Mouse (Mus musculus) 3134 (cell line): ENCODE measurements around the gene Kiz.
A peak's percentile ranks its signal among the peaks of the same experiment; 100 is the strongest.

ENCODE experiments used
- DNase-seq: peaks from one replicate; pipeline ENCODE4 v3.0.0-alpha.2; 2011; ENCODE audit warnings: low spot score; ENCODE audit not compliant: insufficient read length; ENCODE audit errors: extremely low read depth

Kiz gene

DNA sequence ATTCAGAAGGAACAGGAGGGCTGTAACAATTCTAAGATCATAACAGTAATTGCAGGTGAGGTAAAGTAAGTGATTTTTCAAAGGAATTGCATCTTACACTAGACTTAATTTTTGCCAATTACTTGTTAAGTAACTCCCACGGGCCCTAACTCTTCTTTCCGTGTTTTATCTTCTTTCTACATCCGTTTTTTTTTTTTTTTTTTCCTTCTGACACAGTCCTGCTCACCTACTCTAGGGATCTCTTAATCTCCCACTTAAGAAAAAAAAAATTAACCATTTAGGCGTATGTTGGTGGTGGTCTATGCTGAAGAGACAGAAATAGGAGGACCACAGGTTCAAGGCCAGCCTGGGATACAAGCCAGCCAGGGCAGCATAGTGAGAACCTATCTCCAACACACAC, 1.2 kb downstream of the Kiz start:
- no peak for DNase-seq

GRCm38 (mm10) chr2:146865781-146866180, 10.1 kb downstream of the Kiz start:
- no peak for DNase-seq

DNA sequence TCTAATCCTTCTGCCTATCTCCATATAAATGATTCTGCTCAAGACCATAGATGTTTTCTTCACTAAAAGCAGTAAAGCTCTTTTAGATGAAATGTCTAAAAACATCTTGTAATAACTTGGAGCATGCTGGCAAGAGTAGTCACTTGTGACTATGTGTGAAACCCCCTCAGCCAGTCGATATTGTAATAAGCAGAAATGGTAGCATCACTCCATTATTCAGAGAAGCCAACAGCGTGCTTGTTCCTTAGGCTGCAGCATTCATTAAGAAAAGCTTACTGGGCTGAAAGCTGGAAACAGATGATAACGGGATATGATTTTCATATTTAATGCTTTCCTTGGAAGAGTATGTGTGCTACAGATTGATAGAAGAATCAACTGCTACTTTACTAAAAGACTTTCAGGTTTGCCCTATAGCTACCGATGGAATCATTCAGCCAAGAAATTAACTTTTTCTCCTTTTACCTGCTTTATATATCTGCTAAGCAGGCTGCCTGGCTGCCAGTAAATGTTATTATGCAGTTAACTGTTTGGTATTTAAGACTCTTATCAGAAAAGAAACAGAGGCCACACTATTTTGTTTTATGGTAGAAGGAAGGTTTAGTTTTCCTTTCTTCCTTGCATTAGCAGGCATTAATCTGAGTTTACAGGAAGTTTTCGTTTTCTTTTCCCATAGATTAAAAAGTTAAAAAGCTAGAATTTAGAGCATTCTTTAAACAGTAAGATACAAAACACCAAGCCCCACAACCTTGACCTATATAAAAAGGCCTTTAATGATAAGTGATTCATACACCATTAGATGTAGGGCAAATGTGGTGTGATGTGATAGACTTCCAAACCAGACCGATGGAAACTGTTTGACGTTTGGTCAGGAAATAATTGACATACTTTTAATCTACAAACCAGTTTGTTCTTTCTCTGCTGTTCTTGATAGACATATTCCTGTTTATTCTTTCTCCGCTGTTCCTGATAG, 15.9 kb downstream of the Kiz start:
- no peak for DNase-seq

DNA sequence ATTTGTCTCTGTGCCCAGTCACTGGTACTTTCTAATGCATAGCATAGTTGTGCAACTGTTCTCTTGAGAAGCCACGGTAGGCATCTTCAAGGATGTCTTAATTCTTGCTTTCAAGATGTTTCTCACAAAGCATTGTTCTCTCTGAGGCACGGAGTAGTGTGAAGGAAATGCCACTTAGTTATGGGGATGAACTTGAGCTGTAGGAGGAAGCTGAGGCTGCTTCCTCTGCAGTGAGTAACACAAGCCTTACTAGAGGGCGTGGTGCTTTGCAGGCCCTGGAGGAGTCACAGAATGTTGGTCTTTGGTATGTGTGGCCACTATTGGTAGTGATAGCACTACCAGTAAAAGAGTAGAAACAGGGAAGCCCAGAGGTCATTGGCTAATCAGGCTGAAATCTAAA, 17.0 kb downstream of the Kiz start:
- no peak for DNase-seq

DNA sequence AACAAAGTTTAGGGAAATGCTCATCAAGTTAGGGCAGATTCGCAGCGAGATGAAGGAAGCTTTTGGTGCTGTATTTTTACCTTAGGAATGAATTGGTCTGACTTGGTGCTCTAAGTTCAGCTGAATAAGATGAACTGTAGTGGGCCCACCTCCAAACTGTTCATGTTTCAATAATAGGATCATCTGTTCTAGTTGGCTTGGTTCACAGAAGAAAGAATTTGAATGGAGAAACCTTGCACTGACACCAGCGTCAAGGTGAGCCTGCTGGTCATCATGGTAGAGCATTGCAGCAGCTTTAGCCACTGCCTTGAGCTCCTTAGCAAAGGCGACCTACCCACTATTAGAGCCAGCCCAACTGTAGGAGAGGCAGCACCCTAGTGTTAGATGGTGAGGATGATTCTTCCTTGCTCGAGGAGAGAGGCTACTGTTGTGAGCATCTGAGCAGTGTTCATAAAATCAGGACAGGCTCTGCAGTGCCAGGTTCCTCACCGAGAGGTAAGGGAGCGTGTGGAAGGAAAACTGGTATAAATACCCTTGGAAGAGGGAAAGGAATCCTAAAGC, 18.3 kb downstream of the Kiz start:
- no peak for DNase-seq

GRCm38 (mm10) chr2:146877423-146878098, 21.9 kb downstream of the Kiz start:
- DNase-seq: no peak

DNA sequence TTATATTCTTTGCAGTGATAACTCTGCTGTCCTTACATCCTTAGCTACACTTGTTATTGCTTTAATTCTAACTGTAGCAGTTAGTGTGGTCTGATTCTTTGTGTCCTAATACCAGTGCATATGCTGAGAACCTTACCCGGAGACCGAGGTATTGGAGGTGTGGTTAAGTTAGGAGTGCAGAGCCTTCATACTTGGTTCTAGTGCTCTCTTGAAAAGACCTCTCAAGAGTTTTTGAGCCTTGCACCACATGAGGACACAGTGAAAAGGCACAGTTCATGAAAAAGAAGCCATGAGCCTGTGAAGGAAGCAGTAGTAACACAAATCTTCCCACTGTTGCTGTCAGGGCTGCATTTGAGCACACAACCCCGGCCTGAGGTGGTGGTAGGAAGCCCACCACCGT, 26.0 kb downstream of the Kiz start:
- no peak for DNase-seq

DNA sequence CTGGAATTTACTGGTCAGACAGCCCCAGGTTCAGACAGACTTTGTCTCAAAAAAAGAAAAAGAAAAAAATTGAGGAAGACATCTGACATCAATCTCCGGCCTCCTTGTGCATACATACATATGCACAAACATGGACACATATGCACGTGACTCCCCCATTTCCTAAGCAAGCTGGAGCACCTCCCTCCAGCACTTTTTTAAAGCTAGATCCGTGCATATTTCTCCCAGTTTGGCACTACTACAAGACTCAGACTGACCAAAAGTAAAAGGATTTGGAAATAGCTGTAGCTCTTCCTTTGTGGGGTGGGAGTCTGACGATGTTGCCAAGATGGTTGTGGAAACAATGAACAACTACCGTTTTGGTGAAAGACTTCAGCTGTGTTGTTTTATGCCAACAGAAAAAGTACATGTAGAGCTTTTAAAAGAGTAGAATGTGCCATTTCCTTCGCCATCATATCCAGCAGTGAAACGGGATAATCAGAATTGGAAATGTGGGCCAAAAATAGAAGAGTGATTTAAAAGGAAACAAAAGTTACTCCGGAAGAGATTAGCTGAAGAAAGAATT, 28.7 kb downstream of the Kiz start:
- DNase-seq: no peak

GRCm38 (mm10) chr2:146888786-146889414, 33.2 kb downstream of the Kiz start:
- no peak for DNase-seq

GRCm38 (mm10) chr2:146898977-146899376, 43.3 kb downstream of the Kiz start:
- no peak for DNase-seq

DNA sequence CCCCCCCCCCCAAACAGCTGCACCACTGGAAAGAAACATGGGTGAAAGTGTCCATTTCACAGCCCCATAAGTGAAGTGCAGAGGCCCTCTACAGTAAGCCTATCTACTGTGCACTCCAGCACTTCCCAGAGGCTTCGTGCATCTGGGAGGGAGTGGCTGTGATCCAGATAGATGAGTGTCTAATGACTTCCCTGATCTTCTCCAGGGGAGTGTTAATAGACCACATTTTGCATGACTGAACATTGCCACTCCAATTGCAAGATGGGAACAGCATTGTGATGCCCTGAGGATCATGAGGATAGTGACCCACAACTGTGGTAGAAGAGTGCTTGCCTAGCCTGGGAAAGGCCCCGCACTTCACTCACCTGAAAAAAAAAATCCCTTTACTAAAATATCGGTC, 60.4 kb downstream of the Kiz start:
- no peak for DNase-seq

GRCm38 (mm10) chr2:146917770-146918169, 62.1 kb downstream of the Kiz start:
- DNase-seq: no peak

DNA sequence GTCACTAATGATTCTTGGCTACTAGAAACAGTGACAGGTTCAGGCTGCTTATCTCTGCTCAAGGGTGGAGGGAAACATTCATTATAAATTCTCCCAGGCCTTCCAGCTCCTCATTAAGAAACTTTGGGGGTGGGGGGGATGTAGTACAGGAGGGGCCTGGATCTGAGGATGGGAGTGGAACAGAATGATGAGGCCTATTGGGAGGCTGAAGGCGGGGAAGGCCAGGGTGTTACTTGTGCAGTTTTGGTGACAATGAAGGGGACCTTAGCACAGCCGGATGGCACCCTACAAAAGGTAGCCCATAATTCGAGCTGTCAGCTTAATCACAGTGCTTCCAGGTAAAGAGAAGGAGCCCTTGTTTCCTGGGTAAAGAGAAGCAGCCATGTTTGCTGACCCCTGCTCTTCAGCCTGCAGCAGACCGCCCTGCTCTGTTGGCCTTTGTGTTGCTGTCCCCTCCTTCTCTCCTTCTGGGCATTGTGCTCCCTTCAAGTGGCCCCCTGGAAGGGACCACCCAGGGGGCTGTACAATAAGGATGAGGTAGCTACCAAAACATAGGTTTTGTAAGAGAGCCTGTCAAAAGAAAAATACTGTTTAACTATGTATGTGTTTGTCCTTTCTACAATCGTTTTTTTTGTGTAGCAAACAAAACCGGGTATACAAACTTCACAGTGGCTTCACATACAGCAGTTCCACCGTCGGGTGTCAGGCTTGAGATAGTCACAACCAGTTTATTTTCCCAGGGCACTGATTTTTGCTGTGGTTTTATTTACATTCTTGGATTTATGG, 64.9 kb downstream of the Kiz start:
- DNase-seq: no peak

DNA sequence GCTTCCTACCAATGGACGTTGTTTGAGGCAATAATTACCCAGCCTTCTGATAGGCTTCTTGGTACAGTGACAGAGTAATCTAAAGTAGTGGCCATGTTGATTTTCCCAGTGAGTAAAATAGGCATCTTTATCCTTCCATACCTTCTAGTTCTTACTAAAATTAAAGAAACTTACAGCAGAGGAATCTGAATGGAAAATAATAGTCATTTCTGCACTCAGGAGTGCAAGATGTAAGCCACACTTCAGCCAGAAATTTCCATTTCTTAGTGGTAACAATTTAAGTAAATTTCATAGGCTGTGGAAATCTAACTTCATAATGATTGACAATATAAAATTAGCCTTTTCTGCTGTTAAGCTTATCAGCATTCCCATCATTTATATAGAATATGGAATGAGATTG, 69.6 kb downstream of the Kiz start:
- no peak for DNase-seq

DNA sequence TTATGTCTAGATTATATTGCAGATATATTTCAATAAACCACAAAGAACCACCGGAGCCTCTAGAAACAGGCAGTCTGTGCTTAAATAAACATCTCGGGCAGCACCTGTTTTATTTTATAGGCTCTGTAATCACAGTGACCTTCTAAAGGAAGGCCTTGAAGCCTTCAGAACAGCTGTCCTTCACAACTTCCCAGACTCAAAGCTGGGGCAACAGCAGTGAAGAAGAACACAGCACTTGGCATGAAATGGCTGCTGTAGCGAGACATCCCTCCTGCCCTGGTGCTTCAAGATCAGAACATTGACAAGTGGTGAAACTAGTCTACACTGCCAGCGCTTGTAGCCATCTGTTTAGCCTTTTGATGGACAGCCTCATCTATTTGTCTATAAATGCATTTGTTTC, 70.2 kb downstream of the Kiz start:
- no peak for DNase-seq

GRCm38 (mm10) chr2:146948223-146948776, 92.6 kb downstream of the Kiz start:
- DNase-seq: no peak

- DNase-seq: no peak
Measured at GRCm38 (mm10) chr2:146956366-146956765, 100.7 kb downstream of the Kiz start.

DNA sequence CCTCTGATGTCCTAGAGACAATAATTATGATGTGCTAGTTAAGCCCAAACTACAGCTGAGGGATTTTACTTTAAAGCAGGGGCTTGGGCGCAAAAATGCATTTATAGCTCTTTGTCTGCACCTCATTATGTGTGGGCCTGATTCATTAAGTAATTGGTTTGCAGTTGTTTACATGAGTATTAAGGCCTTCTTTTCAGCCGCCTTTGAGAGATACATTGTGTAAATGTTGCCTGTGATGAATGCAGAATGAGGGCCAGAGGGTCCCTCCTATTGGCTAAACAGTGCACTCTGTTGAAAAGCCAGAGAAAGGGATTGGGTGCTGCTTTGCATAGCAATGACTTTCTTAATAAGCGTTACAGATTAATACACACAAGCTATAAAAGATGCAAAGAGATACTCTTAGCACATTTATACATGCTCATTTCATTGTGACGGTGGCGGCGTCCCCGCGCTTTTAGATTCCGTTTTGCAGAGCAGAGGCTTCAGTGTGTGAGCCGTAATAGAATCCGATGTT, 102.8 kb downstream of the Kiz start:
- DNase-seq: no peak

DNA sequence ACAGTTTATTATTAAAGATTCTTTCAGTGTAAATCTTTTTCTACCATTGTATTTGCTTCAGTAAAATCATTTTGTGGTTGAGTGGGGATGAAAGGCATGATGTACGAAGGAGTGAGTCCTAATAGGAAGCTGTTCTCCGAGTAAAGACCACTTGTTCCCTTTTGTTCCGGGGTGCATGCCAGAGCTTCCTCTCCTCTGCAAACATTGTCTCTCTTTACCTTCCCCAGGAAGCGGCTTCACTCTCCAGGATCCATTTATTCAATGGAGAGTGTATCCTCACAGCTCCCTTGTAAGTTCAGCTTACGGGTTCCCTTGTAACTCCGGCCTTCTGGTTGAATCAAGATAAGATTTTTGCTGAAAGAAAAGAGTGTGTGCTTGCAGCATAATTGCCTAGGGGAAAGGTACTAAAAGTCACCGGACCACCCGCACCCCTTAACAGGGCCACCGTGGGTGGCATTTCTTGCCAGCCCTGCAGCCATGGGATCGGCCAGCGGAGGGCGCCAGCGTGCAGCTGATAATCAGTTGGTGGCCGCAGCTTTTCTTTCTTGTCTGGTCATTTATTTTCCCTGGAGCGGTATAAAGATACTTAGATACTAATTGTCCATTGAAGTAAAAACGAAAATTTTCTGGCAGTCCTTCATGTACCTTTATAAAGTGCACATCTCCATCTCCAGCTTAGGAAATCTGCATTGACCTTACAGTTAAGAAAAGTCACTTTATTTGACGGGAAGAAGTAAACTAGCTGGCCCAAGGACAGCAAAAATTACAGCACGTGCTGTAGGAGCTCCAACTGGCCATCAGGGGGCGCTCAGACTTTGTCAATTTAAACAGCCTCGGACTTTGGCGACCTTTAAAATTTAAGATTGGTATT, 103.5 kb downstream of the Kiz start:
- peak; percentile 49 for DNase-seq
